Mouse (Mus musculus) lung, adult 2 months (tissue): ENCODE results near the gene Ccdc13. TPM values are rescaled to one million over a fixed set of nuclear protein-coding genes. Genes with fewer than 3 reads are reported as not detected.

Experiments
- DNase-seq: peaks from one replicate; pipeline ENCODE4 v3.0.0; 2022
- H3K4me1 ChIP-seq: fragments of 200-500 bp; 2 replicates; pipeline ENCODE4 v1.6.1; 2011; ENCODE audit warnings: low read length; ENCODE audit not compliant: control insufficient read depth, insufficient read depth
- H3K4me3 ChIP-seq: fragments of 200-500 bp; replicated peaks from 2 replicates; pipeline ENCODE3; 2011; ENCODE audit warnings: low read depth, mild to moderate bottlenecking, control low read depth, low read length; ENCODE audit errors: extremely low read depth
- CTCF ChIP-seq: fragments of 200-500 bp; IDR thresholded peaks from 2 replicates; pipeline ENCODE4 v1.5.1; 2011; ENCODE audit warnings: mild to moderate bottlenecking, low read length, control low read depth; ENCODE audit not compliant: insufficient read depth
- POLR2A ChIP-seq: fragments of 200-500 bp; IDR thresholded peaks from 2 replicates; pipeline ENCODE4 v1.6.1; 2011; ENCODE audit warnings: low read depth, mild to moderate bottlenecking, control low read depth, low read length, borderline replicate concordance; ENCODE audit errors: extremely low read depth
- WGBS: fragments of 180-500 bp; shearing (Covaris S2); methylation state at CpG from one replicate; pipeline ENCODE4 v1.1.7; 2018; 5-methylcytosine and 5-hydroxymethylcytosine counted together
- polyA plus RNA-seq: library from polyadenylated mRNA; depleted of rRNA; stranded (reverse); fragments of >200 nt; gene quantifications from 2 replicates; pipeline ENCODE4 v1.2.3, GENCODE M21; 2012

The Ccdc13 gene
- polyA plus RNA-seq, 1 experiment = 5.1 TPM

- WGBS = 47% methylated on average over 15 of the region's 15 CpGs
- Histone ChIP-seq H3K4me1 (peaks cover 9% of the 10 kb centered on the region), H3K4me3 (no peak overlapping the region)
- DNase-seq = peak; percentile 16
- TF ChIP-seq CTCF (no peak), POLR2A (no peak)
These were observed 29.0 kb downstream of the Ccdc13 start for GRCm38 (mm10) chr9:121810081-121810821.

- Histone ChIP-seq H3K4me3 (no peak overlapping the region), H3K4me1 (peaks cover 9% of the 10 kb centered on the region)
- WGBS = 85% methylated on average over 3 of the region's 3 CpGs
- TF ChIP-seq CTCF (no peak), POLR2A (no peak)
- no peak for DNase-seq
These were observed 30.8 kb downstream of the Ccdc13 start for GRCm38 (mm10) chr9:121808511-121808910.

GRCm38 (mm10) chr9:121807947-121808346 lies 31.3 kb downstream of the Ccdc13 start:
- DNase-seq = no peak
- peaks cover 9% of the 10 kb centered on the region for H3K4me1 ChIP-seq
- TF ChIP-seq CTCF (no peak), POLR2A (no peak)
- WGBS = 74% methylated on average over 7 of the region's 7 CpGs
- no peak overlapping the region for H3K4me3 ChIP-seq

GRCm38 (mm10) chr9:121807546-121807945 lies 31.7 kb downstream of the Ccdc13 start:
- 68% methylated on average over 1 of the region's 1 CpGs for WGBS
- Histone ChIP-seq H3K4me1 (peaks cover 9% of the 10 kb centered on the region), H3K4me3 (no peak overlapping the region)
- TF ChIP-seq CTCF (no peak), POLR2A (no peak)
- no peak for DNase-seq

GRCm38 (mm10) chr9:121802747-121803146 lies 36.5 kb downstream of the Ccdc13 start:
- TF ChIP-seq CTCF (no peak), POLR2A (no peak)
- DNase-seq = no peak
- WGBS = 53% methylated on average over 7 of the region's 7 CpGs
- H3K4me1 ChIP-seq = no peaks in the 10 kb centered on the region
- no peak overlapping the region for H3K4me3 ChIP-seq

GRCm38 (mm10) chr9:121798887-121799520 lies 40.3 kb downstream of the Ccdc13 start:
- H3K4me3 ChIP-seq = no peak overlapping the region
- no peak for TF ChIP-seq CTCF
- TF ChIP-seq POLR2A = no peak
- no peaks in the 10 kb centered on the region for H3K4me1 ChIP-seq
- WGBS = 43% methylated on average over 6 of the region's 6 CpGs
- no peak for DNase-seq

- H3K4me1 ChIP-seq = no peaks in the 10 kb centered on the region
- no peak overlapping the region for H3K4me3 ChIP-seq
- DNase-seq = peak; percentile 54
- TF ChIP-seq CTCF (no peak), POLR2A (no peak; the same call in 1 of the 2 replicates)
- WGBS = 19% methylated on average over 12 of the region's 12 CpGs
These were observed 41.5 kb downstream of the Ccdc13 start for GRCm38 (mm10) chr9:121797722-121798121.

- H3K4me1 ChIP-seq = no peaks in the 10 kb centered on the region
- DNase-seq = peak; percentile 18
- H3K4me3 ChIP-seq = no peak overlapping the region
- TF ChIP-seq POLR2A (no peak), CTCF (no peak)
- 42% methylated on average over 1 of the region's 1 CpGs for WGBS
These were observed 44.2 kb downstream of the Ccdc13 start for GRCm38 (mm10) chr9:121794972-121795539.

GRCm38 (mm10) chr9:121791757-121792521 lies 47.3 kb downstream of the Ccdc13 start, which contains the start of gene Hhatl:
Hhatl (minus strand) TSS chr9:121792507.
- no peak for DNase-seq
- WGBS = 40% methylated on average over 24 of the region's 24 CpGs
- TF ChIP-seq CTCF (no peak), POLR2A (no peak)
- Histone ChIP-seq H3K4me1 (no peaks in the 10 kb centered on the region), H3K4me3 (no peak within 1 kb of the TSS)
